Mouse (Mus musculus) liver, embryonic 14.5 days (tissue): ENCODE measurements at regions not wholly inside any gene's neighbourhood (a gene's known extent, or its start where the extent isn't known, plus 50 kb on each side); places are given as distances from the start of the nearest gene placed in this dataset.

Experiments used
- CTCF ChIP-seq: IDR thresholded peaks from 2 replicates; pipeline ENCODE4 v1.5.1; 2016; ENCODE audit warnings: antibody characterized with exemption, low read depth, control low read depth
- EP300 ChIP-seq: IDR thresholded peaks from 2 replicates; pipeline ENCODE4 v1.6.1; 2016; ENCODE audit warnings: antibody characterized with exemption, low read depth

GRCm38 (mm10) chr15:67759221-67759620, 1258.5 kb upstream of the Lrrc6 start:
- no peak for TF ChIP-seq EP300
- no peak for TF ChIP-seq CTCF
